Mouse (Mus musculus): ENCODE measurements around the gene Gdi1.

Gdi1 gene

DNA sequence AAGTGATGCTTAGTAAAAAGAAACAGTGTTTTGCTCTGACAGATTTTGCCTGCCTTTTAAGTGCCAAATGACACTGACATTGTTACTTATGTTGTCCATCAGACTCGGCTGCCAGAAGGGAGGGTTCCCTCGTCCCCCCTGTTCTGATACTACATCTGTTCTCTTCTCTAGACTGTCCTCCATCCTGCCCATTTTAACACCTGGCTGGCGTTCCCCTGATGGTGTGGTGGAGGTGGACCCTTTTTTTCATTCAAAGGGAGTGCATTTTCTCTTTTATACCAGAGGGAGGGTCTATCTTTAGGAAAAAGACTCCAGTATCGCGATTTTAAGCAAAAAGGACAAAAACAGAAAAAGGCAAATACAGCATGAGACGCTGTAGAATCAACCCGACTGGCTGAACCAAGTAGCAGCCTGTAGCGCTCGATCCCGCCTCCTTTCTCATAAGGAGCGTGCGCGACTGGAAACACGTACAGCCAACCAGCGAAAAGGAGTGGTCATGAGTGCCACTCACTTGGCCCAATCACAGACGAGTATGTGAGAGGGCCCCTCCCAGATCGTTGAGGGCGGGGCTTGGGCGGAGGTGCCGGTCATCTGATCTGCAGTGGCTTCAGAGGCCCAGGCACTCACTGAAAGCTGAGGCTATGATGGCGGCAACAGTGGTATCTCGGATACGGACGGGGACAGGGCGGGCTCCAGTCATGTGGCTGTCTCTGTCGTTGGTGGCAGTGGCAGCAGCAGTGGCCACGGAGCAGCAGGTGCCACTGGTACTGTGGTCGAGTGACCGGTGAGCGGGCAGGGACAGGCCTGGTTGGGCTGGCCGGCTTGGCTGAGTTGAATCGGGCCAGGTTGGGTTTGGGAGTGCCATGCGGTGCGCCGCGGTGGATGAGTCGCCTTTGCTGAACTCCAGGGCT is 8.0 kb upstream of the Gdi1 start, which contains the start of gene Atp6ap1:
Atp6ap1 (plus strand) TSS at position 560 of the 911 bp plus-strand sequence.
- TF ChIP-seq GATA4 (IDR thresholded peaks at IDR 0.05; ENCODE audit: insufficient replicate concordance, low read length): no peak

DNA sequence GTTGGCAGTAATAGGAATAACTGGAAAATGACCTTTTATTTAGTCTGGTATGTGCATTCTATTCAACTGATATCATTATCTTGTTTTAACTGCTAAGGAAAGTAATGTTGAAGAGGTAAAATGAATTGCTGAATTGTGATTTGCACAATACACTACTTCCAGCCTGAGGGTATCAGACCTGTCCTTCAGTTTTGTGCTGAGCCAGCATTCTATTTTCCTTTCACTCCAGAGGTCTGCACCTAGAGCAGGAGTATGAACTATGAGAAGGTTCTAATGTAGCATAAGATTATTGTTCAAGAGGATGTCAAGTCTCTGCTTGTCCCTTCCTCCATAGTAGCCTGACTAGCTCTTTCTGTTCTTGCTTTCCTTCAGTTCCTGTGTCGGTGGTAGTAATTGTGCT is 6.5 kb upstream of the Gdi1 start:
- TF ChIP-seq GATA4 (IDR thresholded peaks at IDR 0.05; ENCODE audit: insufficient replicate concordance, low read length): no peak

DNA sequence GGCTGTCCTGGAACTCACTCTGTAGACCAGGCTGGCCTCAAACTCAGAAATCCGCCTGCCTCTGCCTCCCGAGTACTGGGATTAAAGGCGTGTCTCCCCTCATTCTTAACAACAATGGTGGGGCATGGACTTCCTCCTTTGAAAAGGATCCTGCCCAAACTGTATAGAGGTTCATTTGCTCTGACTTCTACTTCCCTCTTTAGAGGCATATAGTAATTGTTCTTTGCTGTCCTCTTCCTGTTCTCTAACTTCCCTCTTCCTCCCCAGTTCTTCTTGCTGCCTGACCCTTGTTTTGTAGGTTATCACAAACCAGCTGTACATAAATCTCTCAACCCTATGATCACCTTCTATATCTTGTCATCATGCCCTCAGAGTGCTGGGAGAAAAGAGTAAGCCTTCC is 5.1 kb upstream of the Gdi1 start:
- TF ChIP-seq GATA4 (IDR thresholded peaks at IDR 0.05; ENCODE audit: insufficient replicate concordance, low read length): no peak

DNA sequence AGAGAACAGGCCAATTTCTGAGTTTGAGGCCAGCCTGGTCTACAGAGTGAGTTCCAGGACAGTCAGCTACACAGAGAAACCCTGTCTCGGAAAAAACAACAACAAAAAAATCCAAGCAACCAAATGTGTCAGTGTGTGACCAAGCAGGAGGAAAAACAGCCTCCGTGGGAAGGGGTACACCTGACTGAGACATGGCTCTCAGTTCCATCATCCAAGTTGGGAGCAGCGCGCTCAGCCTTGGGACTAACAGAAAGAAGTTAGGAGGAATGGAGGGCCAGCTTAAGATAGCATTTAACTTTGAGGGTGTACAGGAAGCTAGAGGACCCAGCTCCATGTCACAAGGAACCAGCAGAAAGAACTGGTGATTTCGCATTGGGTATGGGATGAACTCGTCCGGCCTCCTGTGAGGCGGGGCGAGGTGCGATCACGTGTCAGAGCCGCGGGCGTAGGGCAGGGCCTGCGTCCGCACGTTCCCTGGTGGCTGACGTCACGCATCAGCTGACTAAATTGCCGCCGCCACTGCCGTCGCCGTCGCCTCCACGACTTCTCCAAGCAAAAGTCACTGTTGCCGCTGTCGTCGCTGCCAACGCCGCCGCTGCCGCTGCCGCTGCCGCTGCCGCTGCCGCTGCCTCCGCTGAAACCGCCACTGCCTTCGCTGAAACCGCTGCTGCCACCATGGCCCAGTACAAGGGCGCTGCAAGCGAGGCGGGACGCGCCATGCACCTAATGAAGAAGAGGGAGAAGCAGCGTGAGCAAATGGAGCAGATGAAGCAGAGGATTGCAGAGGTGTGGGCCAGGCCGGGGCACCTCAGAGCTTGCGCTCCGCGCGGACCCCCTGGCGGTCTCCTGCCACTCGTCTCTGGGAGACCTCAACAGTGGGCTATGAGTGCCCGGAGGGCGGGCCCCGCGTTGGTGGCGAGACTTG is 8.0 kb downstream of the Gdi1 start, which contains the start of gene Fam50a:
Fam50a (plus strand) TSS at position 494 of the 925 bp plus-strand sequence.
- TF ChIP-seq GATA4 (IDR thresholded peaks at IDR 0.05; ENCODE audit: insufficient replicate concordance, low read length): no peak

DNA sequence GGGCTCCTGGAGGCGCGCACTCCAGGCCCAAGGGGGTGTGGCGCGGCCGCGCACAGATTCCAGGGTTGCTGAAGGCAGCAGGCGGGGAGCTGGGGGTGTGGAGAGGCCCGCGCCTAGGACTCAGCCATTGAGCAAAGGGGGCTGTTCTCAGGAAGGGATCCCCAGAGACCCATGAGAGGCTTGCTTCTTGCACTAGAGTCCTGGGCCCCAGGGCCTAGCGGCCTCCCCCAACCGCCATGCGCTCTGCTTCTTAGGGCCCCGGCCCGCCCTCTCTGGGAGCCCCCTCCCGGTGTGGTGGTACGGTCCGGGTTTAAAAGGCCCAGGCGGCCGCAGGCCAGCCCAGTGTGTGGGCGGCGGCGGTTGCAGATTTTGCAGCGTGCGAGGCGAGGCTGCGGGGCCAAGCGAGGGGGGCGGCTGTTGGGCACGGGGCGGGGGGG is 23.9 kb downstream of the Gdi1 start, which contains the start of gene Plxna3:
Plxna3 (plus strand) TSS at position 342 of the 437 bp plus-strand sequence.
- no peak for TF ChIP-seq GATA4 (IDR thresholded peaks at IDR 0.05; ENCODE audit: insufficient replicate concordance, low read length)

DNA sequence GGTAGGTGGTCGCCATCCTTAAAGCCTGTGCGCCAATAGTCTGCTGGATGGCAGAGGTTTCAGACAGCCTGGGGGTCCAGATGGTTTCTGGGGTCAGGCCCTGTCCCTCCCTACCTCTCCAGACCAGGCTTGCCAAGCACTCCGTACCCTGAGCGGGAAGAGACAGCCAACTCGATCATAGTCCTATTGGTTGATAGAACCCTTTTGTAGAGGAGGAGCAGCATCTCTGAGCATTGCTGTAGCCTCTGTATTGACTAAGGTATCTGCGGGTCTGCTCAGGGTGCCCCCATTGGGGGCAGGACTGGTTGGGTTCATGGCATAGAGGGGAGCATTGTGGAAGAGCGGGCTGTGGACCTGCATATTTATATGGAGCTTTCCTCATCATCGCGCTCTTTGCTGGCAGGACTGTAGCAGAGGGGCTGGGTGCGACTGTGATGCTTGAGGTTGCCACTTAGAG is 24.4 kb downstream of the Gdi1 start:
- TF ChIP-seq GATA4 (IDR thresholded peaks at IDR 0.05; ENCODE audit: insufficient replicate concordance, low read length): no peak

DNA sequence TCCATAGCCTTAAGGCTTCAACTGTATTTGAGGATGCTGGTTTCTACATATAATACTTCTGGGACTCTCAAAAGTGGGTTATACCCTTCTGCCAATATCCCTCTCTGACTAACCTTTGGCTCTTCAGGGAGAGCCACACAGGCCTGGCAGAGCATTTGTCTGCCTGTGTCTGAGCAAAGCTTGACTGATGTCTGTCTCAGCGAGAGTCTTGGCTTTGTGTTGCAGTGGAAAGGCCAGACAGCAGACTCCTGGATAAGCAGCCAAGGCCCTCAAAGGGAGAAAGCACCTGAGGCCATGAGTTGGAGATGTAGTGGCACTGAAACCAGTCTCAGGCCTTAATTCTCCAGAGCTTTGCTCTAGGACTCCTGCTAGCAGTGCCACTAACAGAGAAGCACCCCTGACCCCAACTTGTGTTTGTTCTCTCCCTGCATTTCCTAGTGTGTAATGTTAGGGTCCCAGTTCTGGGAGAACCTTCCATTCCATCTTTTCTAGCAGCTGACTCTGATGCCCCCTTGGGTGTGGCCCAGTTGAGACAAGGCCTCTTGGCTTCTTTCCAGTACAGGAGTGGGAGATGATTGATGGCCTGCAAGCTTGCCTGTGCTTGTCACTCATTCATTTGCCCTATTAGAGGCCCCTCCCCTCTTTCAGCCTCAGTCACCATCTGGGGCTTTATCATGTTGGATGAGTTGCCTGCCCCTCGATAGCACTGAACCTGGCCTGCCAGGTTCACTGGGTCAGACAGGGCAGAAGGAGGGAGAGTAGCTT is 25.6 kb downstream of the Gdi1 start:
- no peak for TF ChIP-seq GATA4 (IDR thresholded peaks at IDR 0.05; ENCODE audit: insufficient replicate concordance, low read length)

DNA sequence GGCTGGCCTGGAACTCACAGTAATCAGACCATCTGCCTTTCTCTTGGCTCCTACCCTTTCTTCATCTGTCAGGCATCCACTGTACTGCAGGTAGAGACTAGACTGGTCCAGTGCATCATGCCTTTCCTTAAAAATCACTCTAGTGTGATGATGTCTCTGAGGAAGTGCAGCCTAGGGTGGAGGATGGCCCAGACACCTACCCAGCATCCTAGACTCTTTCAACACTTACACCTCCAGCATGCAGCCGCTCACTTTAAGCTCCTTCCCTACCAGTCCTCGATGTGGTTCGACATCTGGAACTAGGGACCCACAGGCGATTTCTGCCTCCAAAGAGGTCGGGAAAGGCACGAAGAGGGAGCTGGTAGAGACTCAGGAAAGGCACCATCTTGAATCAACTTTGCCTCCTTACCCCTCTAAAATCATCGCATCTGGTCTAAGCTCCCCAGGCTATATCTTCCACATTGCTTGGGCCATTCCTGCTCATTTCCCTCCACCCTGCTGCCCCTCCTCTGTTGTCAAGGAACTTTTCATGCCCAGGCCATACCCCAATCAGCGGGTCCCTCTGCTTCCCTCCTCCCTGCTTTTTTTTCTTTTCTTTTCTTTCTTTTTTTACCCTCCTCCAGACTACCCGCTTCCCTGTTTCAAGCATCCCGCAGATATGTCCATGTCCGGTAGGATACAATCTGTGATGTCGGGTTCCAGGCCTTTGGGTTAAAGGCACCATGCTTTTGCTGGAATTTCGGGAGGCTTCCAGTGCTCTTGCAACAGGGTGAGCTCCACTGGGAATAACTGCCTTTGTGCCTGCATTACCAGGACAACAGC is 48.1 kb downstream of the Gdi1 start:
- TF ChIP-seq GATA4 (IDR thresholded peaks at IDR 0.05; ENCODE audit: insufficient replicate concordance, low read length): no peak

DNA sequence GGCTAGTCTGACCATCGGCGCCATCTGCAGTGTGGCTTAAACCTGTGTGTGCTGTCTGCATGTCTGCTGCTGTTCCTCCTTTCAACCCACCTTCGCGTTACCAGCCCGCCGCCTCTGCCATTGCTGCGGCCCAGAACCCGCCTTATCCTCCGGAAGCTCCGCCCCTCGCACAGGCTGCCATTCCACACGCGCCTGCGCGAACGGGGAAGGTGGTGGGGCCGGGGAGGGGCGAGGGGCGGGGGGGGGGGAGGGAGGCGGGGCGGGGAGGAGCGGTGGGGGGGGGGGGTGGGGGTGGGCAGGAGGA is 48.6 kb downstream of the Gdi1 start, which contains the start of gene Lage3:
Lage3 (minus strand) TSS at position 152 of the 304 bp plus-strand sequence.
- no peak for TF ChIP-seq GATA4 (IDR thresholded peaks at IDR 0.05; ENCODE audit: insufficient replicate concordance, low read length)

DNA sequence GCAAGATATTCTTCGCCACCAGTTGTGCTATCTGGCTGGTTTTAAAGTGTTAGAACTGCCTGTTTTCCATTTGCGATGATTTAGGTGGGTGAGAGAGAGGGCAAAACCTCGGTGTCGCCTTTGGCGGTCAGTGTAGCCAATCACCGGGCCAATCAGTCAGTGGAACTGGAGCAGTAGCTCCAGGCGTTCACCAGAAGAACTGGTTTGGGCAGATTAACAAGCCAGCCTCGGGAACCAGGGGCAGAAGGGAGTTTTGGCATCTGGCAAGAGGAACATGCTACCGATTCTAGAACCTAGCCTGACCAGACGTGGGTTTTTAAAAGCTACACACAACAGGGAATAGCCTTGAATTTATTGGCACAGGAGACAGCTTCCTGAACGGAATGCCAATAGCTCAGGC is 54.4 kb downstream of the Gdi1 start:
- TF ChIP-seq GATA4 (IDR thresholded peaks at IDR 0.05; ENCODE audit: insufficient replicate concordance, low read length): no peak

Measured in liver, adult (tissue).